Mouse (Mus musculus) midbrain, embryonic 14.5 days (tissue): ENCODE results near the gene Znrf1. TPM values are rescaled to one million over a fixed set of nuclear protein-coding genes. Genes with fewer than 3 reads are reported as not detected.

Experiments
- ATAC-seq: fragments of 200-750 bp; cut with Nextera tagmentation; 2 replicates; pipeline ENCODE4 v1.8.0; 2017; ENCODE audit warnings: moderate number of reproducible peaks, moderate library complexity; ENCODE audit not compliant: low FRiP score, low TSS enrichment
- DNase-seq: peaks from one replicate; pipeline ENCODE4 v3.0.0-alpha.2; 2015
- H3K27ac ChIP-seq: fragments of 300-500 bp; sonication (generic); replicated peaks from 2 replicates; pipeline ENCODE4 v1.5.1; 2014; ENCODE audit warnings: mild to moderate bottlenecking, low read depth, low read length, moderate library complexity
- H3K27me3 ChIP-seq: fragments of 300-500 bp; sonication (generic); 2 replicates; pipeline ENCODE4 v1.6.1; 2014; ENCODE audit warnings: low read length, control low read depth, mixed read lengths; ENCODE audit not compliant: control insufficient read depth, insufficient read depth
- H3K36me3 ChIP-seq: fragments of 300-500 bp; sonication (generic); 2 replicates; pipeline ENCODE4 v1.6.1; 2014; ENCODE audit warnings: low read length, control low read depth; ENCODE audit not compliant: control insufficient read depth, insufficient read depth
- H3K4me1 ChIP-seq: fragments of 300-500 bp; sonication (generic); 2 replicates; pipeline ENCODE4 v1.6.1; 2014; ENCODE audit warnings: mild to moderate bottlenecking, antibody characterized with exemption, low read length, control low read depth; ENCODE audit not compliant: control insufficient read depth, insufficient read depth
- H3K4me2 ChIP-seq: fragments of 300-500 bp; sonication (generic); 2 replicates; pipeline ENCODE4 v1.6.1; 2014; ENCODE audit warnings: mild to moderate bottlenecking, low read length, moderate library complexity
- H3K4me3 ChIP-seq: fragments of 300-500 bp; sonication (generic); replicated peaks from 2 replicates; pipeline ENCODE4 v1.5.1; 2014; ENCODE audit warnings: low read depth, low read length
- H3K9ac ChIP-seq: fragments of 300-500 bp; sonication (generic); replicated peaks from 2 replicates; pipeline ENCODE4 v1.6.1; 2014; ENCODE audit warnings: mild to moderate bottlenecking, low read length, moderate library complexity
- H3K9me3 ChIP-seq: fragments of 300-500 bp; sonication (generic); 2 replicates; pipeline ENCODE4 v1.6.1; 2016; ENCODE audit warnings: low read length, control low read depth, mixed read lengths; ENCODE audit not compliant: control insufficient read depth
- WGBS: fragments of 180-500 bp; shearing (Covaris S2); extraction: QIAGEN DNeasy Blood & Tissue Kit; methylation state at CpG from one replicate; pipeline ENCODE4 v1.1.7; 2014; 5-methylcytosine and 5-hydroxymethylcytosine counted together
- polyA plus RNA-seq: library from polyadenylated mRNA; unstranded; fragments of >200 nt; fragmentation: Nextera tagmentation; extraction: Ambion mirVana; gene quantifications from 2 replicates; pipeline ENCODE4 v1.2.1, GENCODE M21; 2014

Gene Znrf1
- polyA plus RNA-seq, 1 experiment from 2014 or later = 108 TPM

DNA sequence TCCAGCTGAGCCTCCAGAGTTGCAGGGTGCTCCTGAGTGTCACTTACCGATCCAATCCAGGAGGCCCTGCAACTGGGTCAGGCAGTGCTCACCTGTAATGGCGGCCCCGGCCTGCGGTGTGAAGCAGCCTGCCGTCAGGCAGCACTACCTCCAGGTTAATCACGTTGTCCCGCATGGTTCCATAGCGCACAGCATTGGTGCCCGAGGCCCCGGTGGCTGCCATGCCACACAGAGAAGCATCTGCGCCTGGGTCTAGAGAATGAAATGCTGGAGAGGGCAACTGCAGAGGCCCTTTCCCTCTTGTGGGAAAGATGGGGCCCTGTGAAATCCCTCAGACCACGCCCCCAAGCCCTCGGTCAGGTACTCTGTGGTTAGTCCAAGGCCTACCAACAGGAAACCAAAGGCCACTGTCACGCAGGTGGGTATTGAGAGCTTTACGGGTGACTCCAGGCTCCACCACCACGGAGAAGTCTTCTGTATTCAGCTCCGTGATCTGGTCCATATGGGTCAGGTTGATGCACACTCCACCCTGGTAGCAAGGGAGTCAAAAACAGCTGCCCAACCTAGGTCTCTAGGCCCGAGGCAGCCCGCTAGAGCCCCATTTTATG lies 93.1 kb downstream of the Znrf1 start:
- WGBS = 88% methylated on average over 19 of the region's 19 CpGs
- Histone ChIP-seq H3K9me3 (no peaks in the 10 kb centered on the region), H3K4me3 (no peak overlapping the region), H3K36me3 (peaks cover 13% of the 10 kb centered on the region), H3K9ac (no peak overlapping the region), H3K27me3 (no peaks in the 10 kb centered on the region), H3K4me2 (no peak overlapping the region), H3K27ac (no peak overlapping the region), H3K4me1 (no peaks in the 10 kb centered on the region)
- no peak for DNase-seq
- ATAC-seq = no peak

- no peaks in the 10 kb centered on the region for H3K4me1 ChIP-seq
- H3K4me3 ChIP-seq = peak within 1 kb of the TSS; percentile 19
- no peaks in the 10 kb centered on the region for H3K9me3 ChIP-seq
- H3K27me3 ChIP-seq = no peaks in the 10 kb centered on the region
- 25% methylated on average over 13 of the region's 13 CpGs for WGBS
- 0 out of 2 replicates have a peak, but pooled peaks cover 10% of the 10 kb centered on the region for H3K36me3 ChIP-seq
- DNase-seq (peak; percentile 41), ATAC-seq (no peak)
- H3K27ac ChIP-seq = no peak within 1 kb of the TSS
- no peak within 1 kb of the TSS; the same call in 1 of the 2 replicates for H3K9ac ChIP-seq
- peak within 1 kb of the TSS; percentile 41 for H3K4me2 ChIP-seq
Measured at GRCm38 (mm10) chr8:111630105-111630521, 94.2 kb downstream of the Znrf1 start, which contains the start of gene Ldhd. TSS of gene Ldhd (minus strand) at chr8:111630374.

DNA sequence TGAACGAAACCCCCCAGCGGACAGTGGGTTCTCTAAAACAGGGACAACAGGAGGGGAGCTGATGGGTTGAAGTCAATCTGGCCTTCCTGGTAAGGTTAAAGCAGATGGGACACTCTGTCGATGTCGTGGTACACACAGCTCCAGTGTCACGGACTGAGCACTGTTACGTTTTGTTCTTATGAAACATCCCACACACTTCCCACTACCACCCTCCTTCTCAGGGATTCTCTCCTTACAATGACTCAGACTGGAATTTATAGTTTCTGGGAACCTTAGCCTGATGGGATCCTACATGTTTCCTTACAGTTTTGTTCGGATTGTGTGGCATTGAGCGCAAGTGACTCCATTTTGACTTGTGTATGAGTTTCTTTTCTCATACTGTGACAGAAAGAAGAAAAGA lies 95.7 kb downstream of the Znrf1 start:
- DNase-seq = no peak
- H3K4me1 ChIP-seq = no peaks in the 10 kb centered on the region
- 95% methylated on average over 8 of the region's 8 CpGs for WGBS
- no peak overlapping the region for H3K4me3 ChIP-seq
- no peak for ATAC-seq
- H3K4me2 ChIP-seq = no peak overlapping the region
- H3K36me3 ChIP-seq = 0 out of 2 replicates have a peak, but pooled peaks cover 10% of the 10 kb centered on the region
- no peaks in the 10 kb centered on the region for H3K27me3 ChIP-seq
- H3K9ac ChIP-seq = no peak overlapping the region
- H3K27ac ChIP-seq = no peak overlapping the region
- H3K9me3 ChIP-seq = no peaks in the 10 kb centered on the region

- no peak overlapping the region for H3K9ac ChIP-seq
- H3K27ac ChIP-seq = no peak overlapping the region
- H3K4me1 ChIP-seq = no peaks in the 10 kb centered on the region
- no peaks in the 10 kb centered on the region for H3K27me3 ChIP-seq
- 95% methylated on average over 3 of the region's 3 CpGs for WGBS
- 0 out of 2 replicates have a peak, but pooled peaks cover 5% of the 10 kb centered on the region for H3K36me3 ChIP-seq
- no peak overlapping the region for H3K4me3 ChIP-seq
- DNase-seq (no peak), ATAC-seq (no peak)
- no peaks in the 10 kb centered on the region for H3K9me3 ChIP-seq
- H3K4me2 ChIP-seq = no peak overlapping the region
Measured at GRCm38 (mm10) chr8:111632976-111633375, 97.1 kb downstream of the Znrf1 start.

GRCm38 (mm10) chr8:111638086-111638485 lies 102.2 kb downstream of the Znrf1 start:
- Histone ChIP-seq H3K4me2 (no peak overlapping the region), H3K27ac (no peak overlapping the region), H3K4me1 (0 out of 2 replicates have a peak, but pooled peaks cover 5% of the 10 kb centered on the region), H3K27me3 (no peaks in the 10 kb centered on the region), H3K4me3 (no peak overlapping the region), H3K9ac (no peak overlapping the region), H3K36me3 (no peaks in the 10 kb centered on the region), H3K9me3 (no peaks in the 10 kb centered on the region)
- no peak for ATAC-seq
- DNase-seq = no peak

- Histone ChIP-seq H3K27ac (no peak overlapping the region), H3K4me2 (no peak overlapping the region), H3K27me3 (no peaks in the 10 kb centered on the region), H3K9me3 (no peaks in the 10 kb centered on the region), H3K4me1 (0 out of 2 replicates have a peak, but pooled peaks cover 8% of the 10 kb centered on the region), H3K9ac (no peak overlapping the region), H3K4me3 (no peak overlapping the region), H3K36me3 (no peaks in the 10 kb centered on the region)
- DNase-seq = no peak
- ATAC-seq = no peak
- 98% methylated on average over 2 of the region's 2 CpGs for WGBS
Measured at GRCm38 (mm10) chr8:111641064-111641463, 105.2 kb downstream of the Znrf1 start.

DNA sequence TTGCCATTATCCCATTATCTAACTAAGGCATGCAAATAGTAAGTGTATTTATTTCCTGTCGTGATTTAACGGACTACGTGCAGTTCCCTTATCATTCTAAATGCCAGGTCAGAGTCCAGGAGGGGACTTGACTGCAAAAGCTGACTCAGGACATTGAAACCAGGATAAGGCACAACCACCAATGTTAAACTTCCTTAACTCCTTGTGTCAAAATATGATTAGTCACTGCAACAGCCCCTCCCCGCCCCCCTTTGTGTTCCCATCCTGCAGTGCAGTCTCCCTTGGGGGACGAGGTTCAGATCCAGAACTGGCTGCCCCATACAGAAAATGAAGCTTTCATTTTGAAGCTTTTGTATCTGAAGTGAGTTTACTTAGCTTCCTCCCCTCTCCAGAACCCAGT lies 106.6 kb downstream of the Znrf1 start:
- Histone ChIP-seq H3K9ac (no peak overlapping the region), H3K4me1 (0 out of 2 replicates have a peak, but pooled peaks cover 8% of the 10 kb centered on the region), H3K4me3 (no peak overlapping the region), H3K9me3 (no peaks in the 10 kb centered on the region), H3K27me3 (no peaks in the 10 kb centered on the region), H3K27ac (no peak overlapping the region), H3K4me2 (peak overlapping the region; percentile 64), H3K36me3 (no peaks in the 10 kb centered on the region)
- no peak for DNase-seq
- ATAC-seq = no peak
- WGBS = 67% methylated on average over 5 of the region's 5 CpGs

- Histone ChIP-seq H3K36me3 (no peaks in the 10 kb centered on the region), H3K4me2 (peak overlapping the region; percentile 64), H3K27me3 (no peaks in the 10 kb centered on the region), H3K27ac (peak overlapping the region; percentile 94; the same call in 1 of the 2 replicates), H3K9ac (peak overlapping the region; percentile 83), H3K9me3 (no peaks in the 10 kb centered on the region), H3K4me1 (0 out of 2 replicates have a peak, but pooled peaks cover 8% of the 10 kb centered on the region), H3K4me3 (peak overlapping the region; percentile 88)
- ATAC-seq (peak; percentile 29), DNase-seq (no peak)
- WGBS = 20% methylated on average over 5 of the region's 5 CpGs
Measured at GRCm38 (mm10) chr8:111642939-111643263, 107.0 kb downstream of the Znrf1 start.
